Mouse (Mus musculus) kidney, postnatal 25 days (tissue): ENCODE results near the gene Olfr702.

Experiments used
- DNase-seq, 2 experiments: peaks; one replicate each; pipeline ENCODE4 v3.0.0; 2021; ENCODE audit warnings: mixed read lengths in 2 of 2

Olfr702 gene

GRCm38 (mm10) chr7:106833793-106834192, at the start of gene Olfr702:
Gene Olfr702 (minus strand): TSS chr7:106833893.
- DNase-seq = no peak

- DNase-seq = no peak
Observed at GRCm38 (mm10) chr7:106876791-106877190, 43.1 kb upstream of the Olfr702 start, which contains the start of gene Olfr705. Gene Olfr705 (minus strand): TSS chr7:106876891.

- no peak for DNase-seq
Observed at GRCm38 (mm10) chr7:106862885-106863284, 29.2 kb upstream of the Olfr702 start, which contains the start of gene Olfr704. Gene Olfr704 (plus strand): TSS chr7:106863185.

GRCm38 (mm10) chr7:106843060-106843459, 9.4 kb upstream of the Olfr702 start, which contains the start of gene Olfr703:
Gene Olfr703 (plus strand): TSS chr7:106843360.
- DNase-seq = no peak

GRCm38 (mm10) chr7:106818414-106818813, 15.3 kb downstream of the Olfr702 start:
- no peak for DNase-seq

- no peak for DNase-seq
Observed at GRCm38 (mm10) chr7:106815775-106816174, 17.9 kb downstream of the Olfr702 start.

- DNase-seq = no peak
Observed at GRCm38 (mm10) chr7:106813829-106814228, 19.9 kb downstream of the Olfr702 start, which contains the start of gene Olfr701. Gene Olfr701 (plus strand): TSS chr7:106814129.

GRCm38 (mm10) chr7:106808734-106809133, 25.0 kb downstream of the Olfr702 start, which contains the start of gene Olfr700:
Gene Olfr700 (minus strand): TSS chr7:106808834.
- no peak for DNase-seq

GRCm38 (mm10) chr7:106793098-106793497, 40.6 kb downstream of the Olfr702 start, which contains the start of gene Olfr699:
Gene Olfr699 (minus strand): TSS chr7:106793198.
- no peak for DNase-seq

GRCm38 (mm10) chr7:106788330-106788729, 45.4 kb downstream of the Olfr702 start:
- DNase-seq = no peak
